Mouse (Mus musculus) E14TG2a.4 (cell line): Measurements from ENCODE around the gene Cttnbp2.

Experiments
- H3K27me3 ChIP-seq: 2 replicates; pipeline ENCODE4 v1.6.1; 2014; ENCODE audit warnings: low read length, control low read depth; ENCODE audit not compliant: insufficient read depth
- H3K36me3 ChIP-seq: 2 replicates; pipeline ENCODE4 v1.6.1; 2014; ENCODE audit warnings: low read length, control low read depth; ENCODE audit not compliant: insufficient read depth
- H3K4me1 ChIP-seq: replicated peaks from 2 replicates; pipeline ENCODE4 v1.6.1; 2014; ENCODE audit warnings: low read depth, low read length, control low read depth
- H3K4me3 ChIP-seq: replicated peaks from 2 replicates; pipeline ENCODE4 v1.5.1; 2014; ENCODE audit warnings: mild to moderate bottlenecking, low read length
- H3K9me3 ChIP-seq: 2 replicates; pipeline ENCODE4 v1.6.1; 2014; ENCODE audit warnings: low read length, control low read depth
- CTCF ChIP-seq: conservative IDR thresholded peaks from 2 replicates; pipeline ENCODE4 v1.5.1; 2014; ENCODE audit warnings: low read length
- NANOG ChIP-seq: IDR thresholded peaks from 2 replicates; pipeline ENCODE4 v1.6.1; 2014; ENCODE audit warnings: borderline replicate concordance, low read length, mixed read lengths
- POU5F1 ChIP-seq: IDR thresholded peaks from 2 replicates; pipeline ENCODE4 v1.6.1; 2014; ENCODE audit warnings: low read length, borderline replicate concordance

The Cttnbp2 gene

GRCm38 (mm10) chr6:18514480-18515352 is at the start of gene Cttnbp2:
TSS of gene Cttnbp2 (minus strand) at chr6:18514843.
- TF ChIP-seq NANOG (no peak), POU5F1 (no peak), CTCF (no peak)
- peak within 1 kb of the TSS; percentile 85 for H3K4me3 ChIP-seq
- peaks cover 17% of the 10 kb centered on the region; the same call in 1 of the 2 replicates for H3K4me1 ChIP-seq

GRCm38 (mm10) chr6:18559019-18559418 is 44.4 kb upstream of the Cttnbp2 start:
- H3K4me1 ChIP-seq, result no peaks in the 10 kb centered on the region
- no peaks in the 10 kb centered on the region for H3K36me3 ChIP-seq
- no peaks in the 10 kb centered on the region for H3K27me3 ChIP-seq
- peaks cover 6% of the 10 kb centered on the region for H3K9me3 ChIP-seq
- H3K4me3 ChIP-seq, result no peak overlapping the region
- no peak for TF ChIP-seq NANOG
- no peak for TF ChIP-seq POU5F1
- no peak for TF ChIP-seq CTCF

More at GRCm38 (mm10) chr6:18514480-18515352, at the start of gene Cttnbp2:
- Histone ChIP-seq H3K9me3 (no peaks in the 10 kb centered on the region), H3K36me3 (no peaks in the 10 kb centered on the region), H3K27me3 (peaks cover 43% of the 10 kb centered on the region)

DNA sequence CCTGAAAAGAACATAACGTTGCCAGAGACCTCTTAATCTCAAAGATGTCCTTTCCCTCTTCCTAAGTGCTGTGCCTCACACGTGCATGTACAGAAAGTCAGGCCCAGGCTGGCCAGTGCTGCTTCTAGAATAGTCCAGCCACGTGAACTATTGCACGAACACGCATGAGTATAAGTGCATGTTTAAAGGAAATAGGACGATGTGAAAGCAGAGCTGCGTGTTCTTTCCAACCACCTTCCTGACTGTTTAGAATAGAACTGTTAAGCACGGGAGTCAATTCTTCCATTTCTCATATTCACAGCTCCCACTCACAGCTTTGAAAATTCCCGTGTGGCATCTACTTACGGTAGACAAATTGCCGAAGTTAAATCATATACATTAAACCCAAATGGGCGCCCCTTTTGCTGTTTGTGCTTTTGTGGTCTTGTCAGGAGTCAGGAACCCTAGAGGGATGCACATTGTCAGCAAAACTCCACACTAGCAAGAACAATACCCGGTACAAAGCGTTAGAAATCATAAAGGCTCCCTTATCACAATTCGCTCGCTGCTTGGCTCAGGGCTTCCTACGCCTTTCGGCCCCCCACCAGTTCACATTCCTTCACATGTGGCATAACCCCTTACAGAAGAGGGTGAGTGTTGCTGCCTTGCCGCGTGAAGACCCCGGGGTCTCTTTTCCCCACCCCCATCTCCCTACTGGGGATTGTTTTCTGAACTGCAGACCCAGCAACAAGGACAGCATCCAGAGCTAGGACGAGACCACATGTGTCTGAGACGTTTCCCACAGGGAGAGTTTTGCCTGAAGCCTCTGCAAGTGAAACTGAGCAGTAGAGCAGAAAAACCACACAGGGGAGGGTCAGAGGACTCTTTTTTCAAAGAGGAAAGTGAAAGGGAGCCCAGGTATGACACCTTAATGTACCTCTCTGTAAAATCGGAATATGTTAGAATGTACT is 33.1 kb upstream of the Cttnbp2 start:
- TF ChIP-seq CTCF (no peak), NANOG (no peak), POU5F1 (no peak)
- Histone ChIP-seq H3K9me3 (no peaks in the 10 kb centered on the region), H3K27me3 (no peaks in the 10 kb centered on the region), H3K4me1 (no peaks in the 10 kb centered on the region), H3K36me3 (no peaks in the 10 kb centered on the region), H3K4me3 (no peak overlapping the region)

GRCm38 (mm10) chr6:18543878-18544277 is 29.2 kb upstream of the Cttnbp2 start:
- Histone ChIP-seq H3K27me3 (no peaks in the 10 kb centered on the region), H3K4me1 (no peaks in the 10 kb centered on the region), H3K4me3 (no peak overlapping the region), H3K9me3 (no peaks in the 10 kb centered on the region), H3K36me3 (no peaks in the 10 kb centered on the region)
- TF ChIP-seq POU5F1, result no peak
- TF ChIP-seq CTCF, result no peak
- TF ChIP-seq NANOG, result no peak

DNA sequence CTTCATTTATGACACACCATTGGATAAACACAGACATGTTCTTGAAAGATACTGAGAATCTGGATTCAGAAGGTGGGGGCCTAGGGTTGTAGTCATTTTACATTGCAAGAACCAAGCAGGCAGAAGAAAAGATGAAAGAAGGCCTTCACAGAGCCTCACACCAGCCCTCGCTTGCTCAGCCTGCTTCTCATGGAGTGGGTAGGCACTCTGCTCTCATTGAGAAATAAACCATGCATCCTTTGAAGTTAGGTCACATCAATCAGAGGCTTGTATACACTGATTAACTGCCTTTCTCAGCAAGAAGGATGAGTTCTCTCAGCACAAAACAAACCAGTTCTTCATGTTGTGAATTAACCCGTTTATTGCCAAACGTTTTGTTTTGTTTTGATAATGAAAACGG is 25.8 kb upstream of the Cttnbp2 start:
- Histone ChIP-seq H3K4me1 (no peaks in the 10 kb centered on the region), H3K9me3 (no peaks in the 10 kb centered on the region), H3K36me3 (no peaks in the 10 kb centered on the region), H3K27me3 (no peaks in the 10 kb centered on the region), H3K4me3 (no peak overlapping the region)
- TF ChIP-seq CTCF (no peak), POU5F1 (no peak), NANOG (no peak)

- no peaks in the 10 kb centered on the region for H3K4me1 ChIP-seq
Measured at GRCm38 (mm10) chr6:18530394-18530793, 15.8 kb upstream of the Cttnbp2 start.

DNA sequence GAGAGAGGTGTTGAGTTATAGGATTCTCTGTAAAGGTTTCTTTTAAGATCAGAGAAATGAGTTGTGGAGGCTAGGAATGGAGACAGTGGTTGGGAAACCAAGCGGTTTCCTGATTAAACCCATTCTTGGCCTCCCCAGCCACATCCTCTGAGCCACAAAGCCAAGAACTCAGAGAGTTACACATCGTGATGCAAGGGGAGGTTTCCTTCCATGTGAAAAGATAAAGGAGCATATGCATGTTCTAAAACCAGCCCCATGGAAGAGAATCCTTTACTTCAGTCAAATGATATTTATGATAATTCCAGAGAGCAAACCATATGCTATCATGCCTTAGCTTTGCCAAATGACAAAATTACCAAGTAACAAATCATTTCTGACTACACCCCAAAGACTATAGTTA is 3.0 kb upstream of the Cttnbp2 start:
- no peaks in the 10 kb centered on the region for H3K36me3 ChIP-seq
- H3K9me3 ChIP-seq, result no peaks in the 10 kb centered on the region
- peaks cover 17% of the 10 kb centered on the region; the same call in 1 of the 2 replicates for H3K4me1 ChIP-seq
- TF ChIP-seq NANOG (no peak), POU5F1 (no peak), CTCF (no peak)
- H3K27me3 ChIP-seq, result peaks cover 37% of the 10 kb centered on the region
- H3K4me3 ChIP-seq, result no peak overlapping the region

More at GRCm38 (mm10) chr6:18530394-18530793, 15.8 kb upstream of the Cttnbp2 start:
- TF ChIP-seq POU5F1, result no peak
- no peak for TF ChIP-seq NANOG
- TF ChIP-seq CTCF, result no peak
- H3K27me3 ChIP-seq, result no peaks in the 10 kb centered on the region
- no peaks in the 10 kb centered on the region for H3K36me3 ChIP-seq
- H3K4me3 ChIP-seq, result no peak overlapping the region
- H3K9me3 ChIP-seq, result no peaks in the 10 kb centered on the region
